Mouse (Mus musculus): ENCODE data around the gene Dpp10. TPM values are rescaled to one million over a fixed set of nuclear protein-coding genes. Genes with fewer than 3 reads are reported as not detected.

Gene Dpp10
- polyA plus RNA-seq, 2 experiments: not detected

DNA sequence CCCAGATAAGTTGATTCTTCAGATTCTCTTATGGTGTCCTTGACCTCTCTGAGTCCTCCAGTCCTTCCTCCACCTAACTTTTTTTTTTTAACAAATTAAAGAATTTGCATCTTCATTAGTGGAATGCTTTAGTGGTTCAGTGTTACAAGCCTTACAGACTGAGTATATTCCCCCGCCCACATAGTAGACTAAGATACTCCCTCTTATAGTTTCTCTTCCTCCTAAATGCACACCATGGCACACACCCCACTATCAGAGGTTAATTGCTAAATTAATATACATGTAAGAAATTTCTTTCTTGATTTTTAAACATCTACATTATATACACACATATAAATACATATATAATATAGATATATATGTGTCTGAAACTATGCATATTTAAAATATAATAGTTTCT is 104.5 kb downstream of the Dpp10 start:
- Histone ChIP-seq H3K4me3 (ENCODE audit: insufficient read depth in 1 of 2, low read depth in 2 of 2, low read length in 2 of 2) (no peak overlapping the region), H3K27ac (no peak overlapping the region), H3K36me3 (replicated peaks; ENCODE audit: control insufficient read depth, insufficient read depth, low read depth) (no peaks in the 10 kb centered on the region), H3K9ac (replicated peaks) (no peak overlapping the region), H3K27me3 (ENCODE audit: control insufficient read depth, insufficient read depth, low read length) (no peaks in the 10 kb centered on the region), H3K9me3 (ENCODE audit: control insufficient read depth, low read length) (no peaks in the 10 kb centered on the region), H3K4me1 (replicated peaks; ENCODE audit: control insufficient read depth in 2 of 2, insufficient read depth in 2 of 2, low read length in 1 of 2) (no peaks in the 10 kb centered on the region), H3K4me2 (ENCODE audit: low read depth) (no peak overlapping the region)
- WGBS (ENCODE audit: insufficient replicate concordance): 65% methylated on average over 1 of the region's 1 CpGs
- no peak for ATAC-seq (ENCODE audit: insufficient read depth)
- no peak for TF ChIP-seq EP300 (IDR thresholded peaks at IDR 0.05; ENCODE audit: low read depth)
- TF ChIP-seq CTCF (IDR thresholded peaks at IDR 0.05; ENCODE audit: low read depth): no peak
- DNase-seq (ENCODE audit: low read depth in 3 of 3, low spot score in 3 of 3): no peak

GRCm38 (mm10) chr1:123933812-123934727 is 111.3 kb downstream of the Dpp10 start:
- no peak for TF ChIP-seq CTCF (IDR thresholded peaks at IDR 0.05; ENCODE audit: low read depth)
- no peak for TF ChIP-seq EP300 (IDR thresholded peaks at IDR 0.05; ENCODE audit: low read depth)
- H3K4me1 ChIP-seq (replicated peaks; ENCODE audit: control insufficient read depth in 2 of 2, insufficient read depth in 2 of 2, low read length in 1 of 2): no peaks in the 10 kb centered on the region
- H3K9ac ChIP-seq (replicated peaks): no peak overlapping the region
- no peak overlapping the region for H3K4me3 ChIP-seq (ENCODE audit: insufficient read depth in 1 of 2, low read depth in 2 of 2, low read length in 2 of 2)
- 34% methylated on average over 7 of the region's 7 CpGs for WGBS (ENCODE audit: insufficient replicate concordance)
- no peak overlapping the region for H3K27ac ChIP-seq
- H3K27me3 ChIP-seq (ENCODE audit: control insufficient read depth, insufficient read depth, low read length): no peaks in the 10 kb centered on the region
- ATAC-seq (ENCODE audit: insufficient read depth): no peak
- no peaks in the 10 kb centered on the region for H3K36me3 ChIP-seq (replicated peaks; ENCODE audit: control insufficient read depth, insufficient read depth, low read depth)
- no peaks in the 10 kb centered on the region for H3K9me3 ChIP-seq (ENCODE audit: control insufficient read depth, low read length)
- peak in 1 of 3 experiments; percentile 2 for DNase-seq (ENCODE audit: low read depth in 3 of 3, low spot score in 3 of 3)
- H3K4me2 ChIP-seq (ENCODE audit: low read depth): no peak overlapping the region

- WGBS (ENCODE audit: insufficient replicate concordance): 52% methylated on average over 3 of the region's 3 CpGs
- no peak for ATAC-seq (ENCODE audit: insufficient read depth)
- H3K36me3 ChIP-seq (replicated peaks; ENCODE audit: control insufficient read depth, insufficient read depth, low read depth): no peaks in the 10 kb centered on the region
- TF ChIP-seq CTCF (IDR thresholded peaks at IDR 0.05; ENCODE audit: low read depth) (no peak), EP300 (IDR thresholded peaks at IDR 0.05; ENCODE audit: low read depth) (no peak)
- no peaks in the 10 kb centered on the region for H3K4me1 ChIP-seq (replicated peaks; ENCODE audit: control insufficient read depth in 2 of 2, insufficient read depth in 2 of 2, low read length in 1 of 2)
- H3K9ac ChIP-seq (replicated peaks): no peak overlapping the region
- no peak overlapping the region for H3K4me2 ChIP-seq (ENCODE audit: low read depth)
- H3K27me3 ChIP-seq (ENCODE audit: control insufficient read depth, insufficient read depth, low read length): no peaks in the 10 kb centered on the region
- H3K27ac ChIP-seq: no peak overlapping the region
- H3K4me3 ChIP-seq (ENCODE audit: insufficient read depth in 1 of 2, low read depth in 2 of 2, low read length in 2 of 2): no peak overlapping the region
- no peak for DNase-seq (ENCODE audit: low read depth in 3 of 3, low spot score in 3 of 3)
- no peaks in the 10 kb centered on the region for H3K9me3 ChIP-seq (ENCODE audit: control insufficient read depth, low read length)
Observed at GRCm38 (mm10) chr1:123928003-123928370, 117.4 kb downstream of the Dpp10 start.

DNA sequence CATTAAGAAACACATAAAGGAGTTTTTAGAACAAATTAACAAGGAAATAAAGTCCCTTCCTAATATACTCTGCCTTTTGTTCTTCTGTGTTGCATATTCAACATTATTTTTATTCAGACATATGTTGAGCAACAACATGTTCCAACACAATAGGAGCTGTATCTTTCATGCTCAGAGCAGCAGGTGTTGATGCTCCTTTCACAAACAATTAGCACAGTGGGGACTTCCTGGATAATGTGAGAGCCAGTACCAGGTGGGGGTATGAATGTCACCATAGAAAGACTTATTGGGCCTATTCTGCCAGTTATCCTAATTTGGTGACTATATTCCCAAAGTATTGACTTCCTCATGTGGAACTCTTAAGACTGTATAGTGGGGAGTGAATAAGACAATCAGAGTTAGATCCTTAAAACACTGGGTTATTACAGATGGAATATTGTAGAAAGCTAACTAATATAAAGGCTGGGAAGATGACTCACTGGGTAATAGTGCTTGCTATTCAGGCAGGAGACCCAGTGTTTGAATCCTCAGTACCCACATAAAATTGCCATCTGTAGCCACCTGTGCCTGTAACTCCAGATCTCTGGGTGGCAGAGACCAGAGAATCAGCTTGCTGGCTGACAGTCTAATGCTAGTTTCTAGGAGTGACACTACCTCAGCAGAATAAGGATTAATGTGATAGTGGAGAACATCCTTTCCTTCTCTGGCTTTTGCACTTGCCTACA is 117.9 kb downstream of the Dpp10 start:
- Histone ChIP-seq H3K4me1 (replicated peaks; ENCODE audit: control insufficient read depth in 2 of 2, insufficient read depth in 2 of 2, low read length in 1 of 2) (no peaks in the 10 kb centered on the region), H3K9me3 (ENCODE audit: control insufficient read depth, low read length) (no peaks in the 10 kb centered on the region), H3K9ac (replicated peaks) (no peak overlapping the region), H3K27me3 (ENCODE audit: control insufficient read depth, insufficient read depth, low read length) (no peaks in the 10 kb centered on the region), H3K4me3 (ENCODE audit: insufficient read depth in 1 of 2, low read depth in 2 of 2, low read length in 2 of 2) (no peak overlapping the region), H3K36me3 (replicated peaks; ENCODE audit: control insufficient read depth, insufficient read depth, low read depth) (no peaks in the 10 kb centered on the region), H3K27ac (no peak overlapping the region), H3K4me2 (ENCODE audit: low read depth) (no peak overlapping the region)
- ATAC-seq (ENCODE audit: insufficient read depth): no peak
- no peak for TF ChIP-seq CTCF (IDR thresholded peaks at IDR 0.05; ENCODE audit: low read depth)
- TF ChIP-seq EP300 (IDR thresholded peaks at IDR 0.05; ENCODE audit: low read depth): no peak
- no peak for DNase-seq (ENCODE audit: low read depth in 3 of 3, low spot score in 3 of 3)

- WGBS (ENCODE audit: insufficient replicate concordance): 29% methylated on average over 1 of the region's 1 CpGs
- H3K4me2 ChIP-seq (ENCODE audit: low read depth): no peak overlapping the region
- no peaks in the 10 kb centered on the region for H3K4me1 ChIP-seq (replicated peaks; ENCODE audit: control insufficient read depth in 2 of 2, insufficient read depth in 2 of 2, low read length in 1 of 2)
- no peak for ATAC-seq (ENCODE audit: insufficient read depth)
- H3K27ac ChIP-seq: no peak overlapping the region
- no peaks in the 10 kb centered on the region for H3K36me3 ChIP-seq (replicated peaks; ENCODE audit: control insufficient read depth, insufficient read depth, low read depth)
- no peak for DNase-seq (ENCODE audit: low read depth in 3 of 3, low spot score in 3 of 3)
- no peaks in the 10 kb centered on the region for H3K27me3 ChIP-seq (ENCODE audit: control insufficient read depth, insufficient read depth, low read length)
- TF ChIP-seq CTCF (IDR thresholded peaks at IDR 0.05; ENCODE audit: low read depth) (no peak), EP300 (IDR thresholded peaks at IDR 0.05; ENCODE audit: low read depth) (no peak)
- H3K4me3 ChIP-seq (ENCODE audit: insufficient read depth in 1 of 2, low read depth in 2 of 2, low read length in 2 of 2): no peak overlapping the region
- H3K9ac ChIP-seq (replicated peaks): no peak overlapping the region
- no peaks in the 10 kb centered on the region for H3K9me3 ChIP-seq (ENCODE audit: control insufficient read depth, low read length)
Observed at GRCm38 (mm10) chr1:123924905-123925304, 120.5 kb downstream of the Dpp10 start.

Measured in liver, embryonic 14.5 days (tissue).